Mouse (Mus musculus) cortical plate, adult 2 months (tissue): Measurements from ENCODE around the gene Tas2r135.

Experiments
- CTCF ChIP-seq: fragments of 200-500 bp; IDR thresholded peaks from 2 replicates; pipeline ENCODE4 v1.5.1; 2011; ENCODE audit warnings: mild to moderate bottlenecking, control low read depth, low read length; ENCODE audit not compliant: insufficient read depth; ENCODE audit errors: extremely low read depth
- POLR2A ChIP-seq: fragments of 200-500 bp; IDR thresholded peaks from 2 replicates; pipeline ENCODE4 v1.6.1; 2011; ENCODE audit warnings: mild to moderate bottlenecking, low read length, control low read depth; ENCODE audit not compliant: insufficient read depth; ENCODE audit errors: extremely low read depth

GRCm38 (mm10) chr6:42444491-42444890, 39.3 kb downstream of the Tas2r135 start:
- TF ChIP-seq CTCF (no peak), POLR2A (no peak)
